Mouse (Mus musculus) lung, postnatal 14 days (tissue): ENCODE measurements around the gene B3gnt4.
"Not testable (repeated sequence)": the region's sequence is repeated elsewhere in the genome, so short reads cannot be mapped to it uniquely, and the experiment has no call there.

ENCODE experiments used
- DNase-seq: peaks from one replicate; pipeline ENCODE4 v3.0.0; 2021

B3gnt4 gene

DNA sequence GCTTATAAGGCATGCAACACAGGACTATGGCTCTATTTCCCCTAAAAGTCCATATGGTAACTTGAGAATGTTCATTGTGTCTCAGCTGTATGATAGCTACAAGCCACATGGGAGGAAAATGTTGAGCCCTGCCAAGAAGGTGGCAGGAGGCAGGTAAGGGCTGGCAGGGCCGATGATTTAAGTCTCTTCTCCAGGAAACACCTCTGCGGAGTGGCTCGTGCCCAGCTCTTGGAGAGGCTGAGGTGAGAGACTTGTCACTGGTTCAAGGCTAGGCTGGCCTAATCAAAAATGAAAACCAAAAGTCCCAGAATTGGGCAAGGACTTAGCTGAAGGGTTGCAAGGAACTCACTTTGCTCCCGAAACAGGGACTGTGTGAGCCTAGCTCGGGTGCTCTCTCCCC lies at the start of gene B3gnt4:
Gene B3gnt4, plus strand, starts transcription at position 301 of the 400 bp plus-strand sequence.
- DNase-seq: no peak

DNA sequence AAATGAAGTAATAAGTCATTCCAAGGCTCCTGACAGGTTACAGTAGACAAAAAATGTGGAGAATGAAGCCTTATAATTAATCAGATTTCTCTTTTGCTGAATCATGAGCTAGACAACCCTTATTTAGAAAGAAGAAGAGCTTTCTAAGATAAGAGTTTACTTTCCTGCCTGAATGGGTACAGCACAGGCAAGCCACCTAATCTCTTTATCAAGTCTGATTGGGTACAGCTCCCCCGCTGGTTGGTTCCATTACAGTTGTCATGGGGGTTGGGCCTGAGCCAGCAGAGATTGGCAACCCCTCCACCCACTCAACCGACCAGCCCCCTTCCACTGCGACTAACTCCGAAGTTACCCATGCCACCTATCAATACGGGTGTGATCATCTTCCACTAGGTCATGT lies 48.8 kb upstream of the B3gnt4 start:
- DNase-seq: no peak

DNA sequence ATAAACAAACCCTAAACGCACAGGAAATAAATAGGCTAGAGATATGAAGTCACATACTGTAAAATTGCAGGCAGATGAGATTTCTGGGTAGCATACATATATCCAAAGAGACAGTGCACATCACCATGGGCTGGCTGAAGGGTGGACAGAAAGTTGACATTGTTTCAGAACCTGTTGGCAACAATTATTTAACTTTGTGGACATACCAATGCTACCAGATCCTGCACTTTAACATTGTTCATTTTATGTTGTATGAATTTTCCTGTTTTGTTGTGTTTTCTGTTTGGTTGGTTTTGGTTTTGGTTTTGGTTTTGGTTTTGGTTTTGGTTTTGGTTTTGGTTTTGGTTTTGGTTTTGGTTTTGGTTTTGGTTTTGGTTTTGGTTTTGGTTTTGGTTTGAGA lies 45.6 kb upstream of the B3gnt4 start:
- DNase-seq: no peak

DNA sequence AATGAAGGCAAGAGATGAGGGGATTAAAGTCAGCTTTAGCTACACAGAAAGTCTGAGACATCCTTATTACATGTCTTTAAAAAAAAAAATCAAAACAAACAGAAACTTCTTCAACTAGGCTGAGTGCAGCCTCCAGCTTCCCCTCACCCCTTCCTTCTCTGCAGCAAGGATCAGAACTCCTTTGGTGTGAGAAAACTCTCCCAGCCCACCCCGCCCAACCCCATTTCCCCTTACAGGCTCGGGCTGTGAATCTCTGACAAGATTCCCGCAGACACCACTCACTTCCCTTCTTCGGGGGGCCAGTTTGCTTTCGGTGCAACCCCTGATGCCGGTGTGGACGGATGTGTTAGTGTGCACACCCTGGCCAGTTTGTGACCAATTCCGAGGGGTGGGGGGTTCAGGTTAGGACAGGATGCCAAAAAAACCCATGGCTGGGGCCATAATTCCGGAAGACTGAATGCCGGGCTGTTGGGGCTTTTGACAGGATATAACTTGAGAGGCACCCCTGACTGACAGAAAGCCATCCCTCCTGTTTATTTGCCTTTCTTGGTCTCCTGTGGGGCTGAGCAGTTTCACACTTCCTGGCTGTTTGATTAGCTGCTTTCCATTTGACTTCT lies 39.4 kb upstream of the B3gnt4 start:
- DNase-seq: no peak

DNA sequence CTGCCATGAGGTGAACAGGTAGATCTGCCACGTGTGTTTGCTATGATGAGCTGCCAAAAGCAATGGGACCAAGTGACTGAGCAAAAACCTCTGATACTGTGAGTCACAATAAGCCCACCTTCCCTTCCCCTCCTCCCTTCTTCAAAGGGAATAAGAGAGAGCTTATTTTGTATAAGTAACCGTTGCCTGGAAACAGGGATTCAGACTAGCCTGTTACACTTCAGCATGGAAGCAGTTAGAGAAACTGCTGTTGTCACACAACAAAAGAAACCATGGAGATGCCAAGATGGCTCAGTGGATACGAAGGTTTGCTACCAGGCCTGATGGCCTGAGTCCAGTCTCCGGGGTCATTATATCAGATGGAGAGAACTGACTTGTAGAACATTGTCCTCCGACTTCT lies 36.4 kb upstream of the B3gnt4 start:
- no peak for DNase-seq

DNA sequence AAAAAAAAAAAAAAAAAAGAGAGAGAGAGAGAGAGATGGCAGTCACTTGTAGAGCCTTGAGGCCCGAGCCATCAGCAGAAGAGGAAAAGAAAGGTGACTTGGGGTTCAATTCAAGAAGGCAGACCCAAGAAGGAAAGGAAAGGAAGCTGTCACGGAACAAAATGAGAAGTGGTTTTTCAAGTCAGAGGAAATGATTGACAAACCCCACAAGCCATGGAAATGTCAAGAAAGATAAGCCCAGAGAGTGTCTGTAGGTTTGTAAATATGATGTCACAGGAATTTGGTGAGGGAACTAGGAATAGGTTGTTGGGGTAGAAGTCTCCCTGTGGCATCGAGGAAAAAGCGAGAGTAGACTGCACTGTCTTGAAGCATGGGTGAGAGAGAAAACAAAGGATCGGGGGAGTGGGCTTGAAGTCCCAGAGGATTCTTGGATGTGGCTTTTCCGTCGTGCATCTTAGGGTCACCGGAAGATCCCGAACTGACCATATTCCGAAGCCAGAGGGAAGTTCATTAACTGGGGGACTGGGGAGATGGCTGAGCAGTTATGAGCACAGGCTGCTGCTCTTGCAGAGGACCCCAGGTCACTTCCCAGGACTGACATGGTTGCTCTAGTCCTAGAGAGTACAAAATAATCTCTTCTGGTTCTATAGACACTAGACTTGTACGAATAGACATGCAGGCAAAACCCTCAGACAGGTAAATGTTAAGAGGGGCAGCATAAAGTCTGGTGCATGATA lies 22.4 kb upstream of the B3gnt4 start:
- DNase-seq: no peak

DNA sequence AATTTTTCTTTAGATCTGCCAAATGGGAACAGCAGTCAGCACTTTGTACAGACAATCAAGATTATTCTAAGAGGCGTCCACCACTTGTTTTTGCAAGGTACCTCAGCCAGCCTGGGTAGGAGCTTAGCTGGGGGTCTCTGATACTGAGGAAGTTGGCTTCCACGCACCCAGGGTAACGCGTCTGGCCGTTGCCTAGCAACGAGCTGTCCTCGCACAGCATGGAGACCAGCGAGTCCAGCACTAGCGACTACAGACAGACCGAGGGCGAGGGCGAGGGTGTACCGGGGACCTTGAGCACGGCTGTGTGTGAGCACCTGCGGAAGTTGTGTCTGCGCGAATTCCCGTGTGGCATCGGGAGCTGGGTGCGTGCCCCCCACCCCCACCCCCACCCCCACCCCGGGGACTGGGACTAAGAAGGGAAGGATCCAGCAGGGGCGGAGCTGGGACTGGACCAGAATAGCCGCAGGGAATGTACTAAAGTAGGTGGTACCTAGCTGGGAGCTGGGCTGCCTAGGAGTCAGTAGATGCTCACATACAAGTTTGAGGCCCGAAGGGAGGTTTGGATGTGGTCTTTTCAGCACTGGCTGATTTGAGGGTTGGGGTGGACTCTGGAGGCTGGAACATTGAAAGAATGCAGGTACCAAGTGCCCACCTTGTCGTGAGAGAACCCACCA lies 21.0 kb upstream of the B3gnt4 start, which contains the start of the genes Lrrc43 and Il31:
Gene Lrrc43, plus strand, starts transcription at position 194 of the 674 bp plus-strand sequence.
Gene Il31, minus strand, starts transcription at position 378 of the 674 bp plus-strand sequence.
- DNase-seq: no peak

DNA sequence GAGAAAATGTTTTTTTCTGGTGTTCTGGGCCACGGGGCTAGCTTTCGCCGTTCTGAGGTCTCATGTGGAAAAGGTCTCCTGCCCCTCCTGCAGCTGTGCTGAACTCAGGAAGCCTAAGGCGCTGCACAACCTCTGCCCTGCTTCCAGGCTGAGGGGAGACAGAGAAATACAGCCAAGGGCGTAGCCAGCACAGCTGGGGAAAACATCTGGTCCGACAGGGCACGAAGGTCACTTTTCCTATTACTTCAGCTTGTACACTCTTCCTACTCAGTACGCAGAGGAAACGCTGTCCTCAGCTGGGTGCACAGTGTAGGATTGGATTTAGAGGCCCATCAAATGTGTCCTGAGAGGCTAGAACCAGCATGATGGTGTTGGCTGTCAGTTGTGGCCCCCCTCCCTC lies 20.3 kb upstream of the B3gnt4 start:
- no peak for DNase-seq

DNA sequence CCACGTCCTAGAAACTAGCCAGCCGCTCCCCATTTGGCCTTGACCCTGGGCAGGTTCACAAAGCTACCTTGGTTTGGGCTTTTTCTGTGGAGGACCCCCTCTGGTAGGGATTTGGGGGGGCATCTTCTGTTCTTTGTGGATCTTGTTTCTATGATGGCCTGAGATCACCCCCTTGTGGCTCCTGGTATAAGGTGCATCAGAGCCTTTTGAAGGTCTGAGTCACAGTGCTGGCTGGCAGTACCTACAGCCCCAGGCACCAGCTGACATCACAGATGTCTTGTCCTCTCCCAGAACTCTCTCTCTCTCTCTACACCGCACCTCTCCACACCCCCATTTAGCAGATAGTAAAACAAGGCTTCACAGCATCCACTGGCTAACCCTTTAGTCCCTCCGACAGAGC lies 10.5 kb upstream of the B3gnt4 start:
- peak; percentile 24 for DNase-seq

DNA sequence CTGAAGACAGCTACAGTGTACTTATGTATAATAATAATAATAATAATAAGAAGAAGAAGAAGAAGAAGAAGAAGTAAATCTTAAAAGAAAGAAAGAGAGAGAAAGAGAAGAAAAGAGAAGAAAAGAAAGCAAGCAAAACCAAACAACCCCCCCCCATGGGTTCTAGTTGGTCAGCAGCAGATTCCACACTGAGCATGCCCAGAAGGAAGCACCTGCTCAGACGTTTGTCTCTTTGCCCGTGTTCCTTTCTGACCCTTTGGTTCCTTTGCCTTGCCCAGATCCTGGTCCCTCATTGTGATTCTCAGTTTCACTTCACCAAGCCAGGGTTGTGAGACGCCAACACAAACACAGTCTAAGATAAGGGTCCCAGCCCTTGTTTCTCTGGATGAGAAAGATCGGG lies 8.3 kb upstream of the B3gnt4 start:
- DNase-seq: no peak

DNA sequence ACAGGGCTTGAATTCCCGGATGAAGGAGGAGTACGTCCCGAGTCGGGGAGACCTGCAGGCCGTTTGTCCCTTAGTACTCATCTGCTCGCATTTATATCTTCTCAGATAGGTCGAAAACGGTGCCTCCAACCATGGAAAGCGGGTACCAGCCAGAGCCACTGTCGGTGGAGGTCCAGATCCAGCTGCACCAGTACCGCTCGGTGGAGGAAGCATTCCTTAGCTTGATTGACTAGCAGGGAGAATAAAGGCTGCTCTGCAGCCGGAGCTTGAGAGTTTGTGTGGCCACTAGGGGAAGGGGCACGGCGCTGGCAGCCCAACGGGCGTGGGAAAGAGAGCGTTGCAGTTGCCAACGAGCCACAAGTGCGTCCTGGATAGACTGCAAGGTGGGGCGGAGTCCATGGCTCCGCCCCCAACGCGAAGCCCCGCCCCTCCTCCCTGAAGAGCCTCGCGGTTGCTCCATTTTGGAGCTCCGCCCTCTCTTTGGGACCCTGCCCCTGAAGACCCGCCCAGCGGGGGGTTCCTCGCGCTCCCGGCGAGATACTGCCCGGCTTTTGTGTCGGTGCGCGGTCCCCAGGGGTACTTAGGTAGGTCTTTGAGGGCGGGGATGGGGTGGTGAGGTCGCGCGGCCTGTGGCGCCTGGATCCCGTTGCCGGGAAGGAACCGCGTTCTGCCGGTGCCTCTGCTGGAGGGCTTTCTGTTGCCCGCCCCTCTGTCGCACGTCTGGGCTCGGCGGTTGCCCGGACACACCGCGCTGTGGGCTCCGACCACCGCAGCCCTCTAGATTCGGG lies 2.1 kb upstream of the B3gnt4 start:
- DNase-seq: peak; percentile 84

DNA sequence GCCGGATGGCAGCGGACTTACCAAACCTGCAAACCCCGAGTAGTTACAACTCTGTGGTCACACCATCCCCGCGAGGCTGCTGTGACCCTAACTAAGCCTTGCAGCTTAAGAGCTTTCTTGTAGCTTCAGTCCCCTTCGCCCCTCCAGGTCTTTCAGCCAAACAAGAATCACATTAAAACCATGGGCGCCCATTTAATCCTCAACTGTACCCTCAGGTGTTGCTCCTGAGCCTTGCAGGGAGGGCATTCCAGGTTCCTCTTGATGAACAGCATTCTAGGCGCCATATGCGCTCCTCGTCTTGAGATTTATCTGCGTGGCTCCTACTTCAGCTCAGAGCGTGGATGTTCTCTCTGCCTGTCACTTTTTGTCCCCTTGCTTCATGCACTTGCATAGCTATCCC lies 1.3 kb upstream of the B3gnt4 start:
- DNase-seq: no peak

DNA sequence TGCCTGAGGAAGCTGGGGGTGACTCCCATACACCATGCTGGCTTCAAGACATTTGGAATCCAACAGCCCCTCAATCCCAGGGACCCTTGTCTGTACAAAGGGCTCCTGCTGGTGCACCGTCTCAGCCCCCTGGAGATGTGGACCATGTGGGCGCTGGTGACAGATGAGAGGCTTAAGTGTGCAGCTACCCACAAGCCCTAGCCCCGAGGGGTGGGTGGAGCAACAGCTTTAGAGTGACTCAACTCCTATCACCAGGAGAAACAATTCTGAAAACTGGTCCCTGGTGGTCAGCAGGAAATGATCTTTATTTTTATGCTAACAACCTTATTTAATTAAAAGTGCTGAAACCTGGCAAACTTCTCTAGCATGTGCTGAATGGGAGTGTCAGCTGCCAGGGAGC lies 1.2 kb downstream of the B3gnt4 start:
- DNase-seq: not testable (repeated sequence)

DNA sequence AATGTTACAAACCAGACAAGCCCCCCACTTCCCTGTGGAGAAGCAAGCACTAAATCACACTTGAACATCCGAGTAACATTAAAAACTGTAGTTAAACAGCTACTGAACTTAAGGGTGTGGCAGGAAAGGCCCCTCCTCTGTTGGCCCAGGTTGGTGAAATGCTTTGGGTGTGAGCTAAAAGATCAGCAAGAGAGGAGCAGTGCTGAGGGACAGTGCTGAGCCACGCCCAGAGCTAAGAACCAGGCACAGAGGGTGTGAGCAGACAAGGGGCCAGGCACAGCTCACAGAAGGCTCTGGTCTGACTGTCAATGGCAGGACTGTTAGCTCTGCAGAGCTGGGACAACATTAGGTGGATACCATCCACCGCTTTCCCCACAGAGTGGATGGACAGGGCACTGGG lies 1.8 kb downstream of the B3gnt4 start:
- DNase-seq: no peak

DNA sequence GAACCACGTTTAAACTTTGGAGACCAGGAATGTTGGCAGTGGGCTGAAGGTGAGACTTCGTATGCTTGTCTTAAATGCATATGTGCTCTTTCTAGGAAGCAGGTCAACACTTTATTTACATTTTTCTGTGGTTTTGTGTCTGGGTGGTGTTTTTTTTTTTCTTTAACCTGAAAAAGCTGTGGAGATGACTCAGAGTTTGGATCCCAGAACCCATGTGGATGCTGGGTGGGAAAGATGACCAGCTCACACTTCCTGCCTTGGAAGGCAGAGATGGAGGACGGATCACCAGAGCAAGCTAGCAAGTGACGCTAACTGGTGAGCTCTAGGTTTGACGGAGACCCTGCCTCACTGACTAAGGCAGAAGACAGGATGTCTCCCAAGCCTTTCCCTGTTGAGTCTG lies 4.6 kb downstream of the B3gnt4 start:
- DNase-seq: no peak

DNA sequence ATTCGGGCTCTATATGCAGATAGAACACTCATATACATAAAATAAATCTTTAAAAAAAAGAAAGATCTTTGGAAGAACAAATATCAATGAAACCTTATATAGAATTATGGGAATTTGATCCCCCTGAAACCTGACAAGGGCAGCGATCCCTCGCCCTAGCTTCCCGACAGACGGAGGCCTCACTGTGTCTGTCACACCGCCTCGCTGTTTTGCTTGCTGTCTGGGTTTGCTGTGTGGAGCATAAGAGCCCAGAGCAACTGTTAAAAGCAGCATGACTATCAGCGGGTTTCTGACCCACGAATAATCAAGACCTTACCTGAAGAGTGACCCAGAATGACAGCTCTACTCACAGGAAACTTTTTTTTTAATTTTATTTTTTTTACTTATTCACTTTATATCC lies 10.4 kb downstream of the B3gnt4 start:
- DNase-seq: no peak

DNA sequence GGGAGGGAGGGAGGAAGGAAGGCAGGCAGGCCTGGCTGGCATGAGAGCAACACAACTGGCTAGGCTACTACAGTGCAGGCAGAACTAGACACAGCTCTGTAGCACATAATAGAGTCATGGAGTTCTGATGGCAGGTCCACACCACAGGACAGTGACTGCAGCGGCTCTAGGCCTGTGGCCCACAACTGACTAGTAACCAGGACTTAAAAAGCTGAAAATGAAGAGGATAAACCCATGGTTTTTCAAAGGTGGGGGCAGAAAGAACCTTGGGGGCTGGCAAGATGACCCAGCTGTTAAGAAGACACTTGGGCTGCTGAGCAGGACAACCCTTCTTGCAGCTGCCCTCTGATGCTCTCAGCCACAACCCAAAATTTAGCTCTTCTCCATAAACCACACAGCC lies 11.4 kb downstream of the B3gnt4 start:
- DNase-seq: no peak

DNA sequence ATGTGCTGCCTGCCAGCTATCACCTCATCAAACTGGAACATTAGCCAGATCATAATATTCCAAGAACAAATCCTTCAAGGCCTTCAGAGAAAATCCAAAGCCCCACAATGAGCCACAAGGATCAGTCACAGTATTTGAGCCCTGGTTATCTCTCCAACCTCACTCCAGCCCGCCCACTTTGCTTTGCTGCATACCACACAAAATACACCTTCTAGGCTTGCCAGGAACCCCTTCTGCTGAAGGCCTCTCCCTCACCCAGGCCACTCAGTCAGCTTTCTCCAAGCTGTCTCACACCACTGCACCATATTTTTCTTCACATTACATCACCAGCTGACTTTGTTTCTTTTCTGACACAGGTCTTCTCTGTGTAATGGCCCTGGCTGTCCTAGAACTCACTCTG lies 11.9 kb downstream of the B3gnt4 start:
- no peak for DNase-seq

DNA sequence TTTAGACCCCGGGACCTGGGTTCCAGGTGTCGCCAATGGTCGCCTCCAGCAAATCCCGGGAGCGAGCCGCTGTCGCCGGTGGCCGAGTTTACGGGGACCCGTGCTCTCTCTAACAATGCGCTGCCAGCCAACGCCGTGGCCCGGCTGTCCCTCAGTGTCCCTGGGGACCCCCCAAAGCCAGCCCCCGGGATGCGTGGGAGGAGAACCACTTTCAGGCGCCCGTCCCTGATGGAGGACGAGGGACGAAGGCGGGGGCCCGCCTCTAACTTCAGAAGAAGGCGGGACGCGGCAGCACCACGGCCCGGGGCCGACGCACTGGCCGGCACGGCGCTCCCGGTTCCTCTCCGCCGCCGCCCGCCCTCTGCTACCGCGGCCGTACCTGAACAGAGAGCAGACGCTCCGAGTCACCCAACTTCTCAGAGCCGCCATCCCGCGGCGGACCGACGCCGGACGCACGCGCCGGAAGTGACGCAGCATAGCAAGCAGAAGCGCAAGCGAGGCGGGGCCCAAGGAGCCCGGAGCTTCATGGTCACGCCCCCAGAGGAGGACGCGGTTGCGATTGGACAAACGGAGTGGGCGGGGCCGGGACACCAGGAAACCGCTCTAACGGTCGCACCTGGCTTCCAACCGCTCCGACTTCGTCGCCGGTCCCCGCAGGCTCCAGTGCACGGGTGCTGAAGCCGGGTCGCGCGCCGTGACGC lies 13.6 kb downstream of the B3gnt4 start, which contains the start of gene Diablo:
Gene Diablo, minus strand, starts transcription at position 485 of the 701 bp plus-strand sequence.
- peak; percentile 98 for DNase-seq

DNA sequence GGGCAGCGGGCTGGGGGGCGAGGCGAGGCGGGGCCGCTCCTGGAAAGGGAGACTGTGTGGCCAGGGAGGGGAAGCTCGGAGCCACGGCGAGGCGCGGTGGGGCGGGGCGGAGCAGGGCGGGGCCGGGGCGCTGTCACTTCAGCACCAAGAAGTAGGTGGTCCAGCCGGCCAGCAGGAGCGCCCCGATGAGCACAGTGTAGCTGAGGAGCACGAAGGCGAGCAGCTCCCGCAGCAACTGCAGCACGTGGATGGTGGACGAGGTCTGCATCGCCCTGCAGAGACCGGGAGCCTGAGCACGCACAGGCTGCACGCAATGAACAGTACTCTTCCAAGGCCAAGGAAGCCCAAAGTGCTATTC lies 14.1 kb downstream of the B3gnt4 start:
- no peak for DNase-seq

DNA sequence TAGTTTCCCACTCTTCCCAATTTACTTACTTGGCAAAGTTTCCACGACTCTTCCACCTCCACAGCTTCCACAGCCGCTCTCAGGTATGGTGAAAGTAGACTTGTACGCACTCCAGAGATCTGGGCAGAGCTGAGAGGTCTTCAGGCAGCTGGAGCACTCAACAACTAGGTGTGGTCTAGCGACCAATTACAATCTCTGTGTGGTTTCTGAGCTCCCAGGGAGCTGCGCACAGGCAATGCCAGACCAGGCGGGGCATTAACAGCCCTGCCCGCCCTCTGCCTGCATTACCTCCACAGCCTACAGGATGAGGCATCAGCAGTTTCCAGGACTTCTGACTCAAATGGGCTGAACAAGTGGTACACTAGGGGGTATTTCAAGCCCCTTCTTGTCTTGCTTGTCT lies 15.0 kb downstream of the B3gnt4 start, which contains the start of gene Gm49027:
Gene Gm49027, minus strand, starts transcription at position 208 of the 400 bp plus-strand sequence.
- no peak for DNase-seq

DNA sequence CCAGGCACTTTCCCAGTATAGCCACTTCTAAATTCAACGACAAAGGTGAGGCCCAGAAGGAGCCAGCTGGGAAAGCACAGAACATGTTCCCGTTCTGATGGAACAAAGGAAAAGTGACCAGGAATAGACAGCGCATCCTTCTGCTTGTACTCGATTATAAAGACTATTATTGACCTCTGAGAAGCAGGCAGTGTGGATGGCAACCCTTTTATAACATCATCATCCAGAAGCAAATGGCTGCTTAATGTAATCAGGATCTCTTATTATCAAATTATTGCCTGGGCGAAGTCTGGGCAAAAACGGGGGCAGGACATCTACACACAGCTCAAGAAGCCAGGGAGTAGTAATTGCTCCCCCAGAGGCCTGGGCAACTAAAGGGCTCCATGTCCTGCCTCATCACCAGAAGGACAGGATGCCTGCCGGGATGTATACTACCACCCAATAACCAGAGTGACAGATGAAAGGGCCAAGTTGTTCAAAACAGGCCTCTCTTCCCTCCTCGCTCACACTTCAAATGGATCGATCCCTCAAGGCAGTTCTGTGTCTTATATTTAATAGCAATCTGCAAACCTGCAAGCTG lies 15.7 kb downstream of the B3gnt4 start:
- no peak for DNase-seq
